Mouse (Mus musculus): ENCODE measurements around the gene Phlpp1.

GRCm38 (mm10) chr1:106204350-106204749 is 32.8 kb downstream of the Phlpp1 start:
- TF ChIP-seq POLR2A (IDR thresholded peaks at IDR 0.05; ENCODE audit: extremely low read depth, insufficient read depth, low read length) (no peak), CTCF (IDR thresholded peaks at IDR 0.05; ENCODE audit: low read depth, low read length) (no peak)

Measured in liver, adult 2 months (tissue).